8 mouse cellular contexts compared by ENCODE assay signal in the genomic region with DNA sequence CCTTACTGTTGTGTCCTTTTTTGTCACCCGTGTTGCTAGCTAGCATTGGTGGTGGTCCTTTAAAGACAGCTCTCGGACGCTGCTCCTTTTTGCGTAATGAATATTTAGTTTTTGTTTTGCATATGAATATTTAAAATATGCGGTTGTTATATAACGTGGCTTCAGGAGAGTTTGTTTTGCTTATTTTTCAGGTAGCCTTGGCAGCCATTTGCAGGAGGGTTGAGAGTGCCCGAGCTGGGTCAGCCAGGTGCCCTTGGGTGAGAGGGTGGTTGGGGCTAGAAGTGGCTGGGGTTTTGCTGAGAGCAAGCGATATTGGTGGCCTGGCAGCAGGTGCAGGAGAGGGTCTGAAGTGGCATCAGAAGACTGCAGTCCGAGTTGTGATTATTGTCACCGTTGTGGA. TPM values are rescaled to one million over a fixed set of nuclear protein-coding genes. Genes with fewer than 3 reads are reported as not detected.
DNase-seq lines count a peak whose midpoint lies in the region; ATAC-seq and TF ChIP-seq lines count a peak whose summit lies in the region.
"Had no signal": no experiment of that assay in that cellular context is flagged by ENCODE, and none has a peak within 500 bp of the region (broad histone marks: within the 10 kb centered on the region; RNA-seq: fewer than 3 reads in every experiment).

No protein-coding gene starts in this region.

- H3K9me3 ChIP-seq in MEL (replicated peaks; ENCODE audit: insufficient read depth, low read length) = no peaks in the 10 kb centered on the region
- no peaks in the 10 kb centered on the region for H3K9me3 ChIP-seq in forebrain, embryonic 15.5 days

- H3K36me3 ChIP-seq in MEL (ENCODE audit: control insufficient read depth in 1 of 2, insufficient read depth in 2 of 2, low read length in 2 of 2) = peaks cover 9 to 10% of the 10 kb centered on the region in 2 experiments
- H3K36me3 ChIP-seq in forebrain, embryonic 15.5 days = peaks cover 22% of the 10 kb centered on the region
- H3K36me3 ChIP-seq in small intestine, adult 2 months (ENCODE audit: control insufficient read depth, insufficient read depth, low read length) = peaks cover 12% of the 10 kb centered on the region

- peak overlapping the region; percentile 85 to 87 for H3K4me3 ChIP-seq in MEL (ENCODE audit: control insufficient read depth in 1 of 2, insufficient read depth in 1 of 2, low read depth in 2 of 2, low read length in 2 of 2)
- H3K4me3 ChIP-seq in forebrain, embryonic 15.5 days = peak overlapping the region; percentile 97
- peak overlapping the region; percentile 96 for H3K4me3 ChIP-seq in lung, adult 2 months (replicated peaks; ENCODE audit: extremely low read depth, low read depth, low read length)
- peak overlapping the region; percentile 78 for H3K4me3 ChIP-seq in small intestine, adult 2 months (ENCODE audit: low read depth, low read length)

- no peak for TF ChIP-seq POLR2A in MEL (IDR thresholded peaks at IDR 0.05; ENCODE audit: control insufficient read depth in 1 of 2, insufficient read depth in 1 of 2, low read depth in 1 of 2, low read length in 2 of 2, poor library complexity in 1 of 2)
- TF ChIP-seq POLR2A in lung, adult 2 months (IDR thresholded peaks at IDR 0.05; ENCODE audit: borderline replicate concordance, extremely low read depth, low read depth, low read length) = no peak
- TF ChIP-seq POLR2A in small intestine, adult 2 months (IDR thresholded peaks at IDR 0.05; ENCODE audit: low read depth, low read length) = no peak

- H3K4me1 ChIP-seq in MEL (ENCODE audit: control insufficient read depth in 1 of 2, insufficient read depth in 2 of 2, low read length in 2 of 2) = peaks cover 0 to 3% of the 10 kb centered on the region in 2 experiments; a peak in 2 of 4 replicates
- H3K4me1 ChIP-seq in forebrain, embryonic 15.5 days = peaks cover 17% of the 10 kb centered on the region
- peaks cover 8% of the 10 kb centered on the region for H3K4me1 ChIP-seq in lung, adult 2 months (ENCODE audit: control insufficient read depth, insufficient read depth, low read length)
- peaks cover 2% of the 10 kb centered on the region; the same call in 1 of the 2 replicates for H3K4me1 ChIP-seq in small intestine, adult 2 months (ENCODE audit: control insufficient read depth, insufficient read depth, insufficient read length, low read length)

- H3K79me2 ChIP-seq in MEL (ENCODE audit: control insufficient read depth, insufficient read depth, low read length, poor library complexity) = peaks cover 15% of the 10 kb centered on the region

- H3K27me3 ChIP-seq in MEL (ENCODE audit: control insufficient read depth in 1 of 2, insufficient read depth in 2 of 2, low read length in 2 of 2) = no peaks in the 10 kb centered on the region
- H3K27me3 ChIP-seq in forebrain, embryonic 15.5 days = no peaks in the 10 kb centered on the region
- H3K27me3 ChIP-seq in small intestine, adult 2 months (ENCODE audit: control insufficient read depth, insufficient read depth, low read length) = no peaks in the 10 kb centered on the region

- DNase-seq in MEL (ENCODE audit: low read depth, low spot score) = no peak
- peak; percentile 74 for DNase-seq in kidney, adult 11 months
- peak; percentile 42 for DNase-seq in lung, adult 2 months

- H3K27ac ChIP-seq in MEL (ENCODE audit: control insufficient read depth, low read depth, low read length) = peak overlapping the region; percentile 42
- H3K27ac ChIP-seq in forebrain, embryonic 15.5 days (replicated peaks) = peak overlapping the region; percentile 87; the same call in 1 of the 2 replicates
- H3K27ac ChIP-seq in small intestine, adult 2 months (ENCODE audit: insufficient read depth, low read depth, low read length) = peak overlapping the region; percentile 89

- peak; percentile 8 for ATAC-seq in CD4-positive, CD25-positive, alpha-beta regulatory T cell, adult 4 months
- no peak for ATAC-seq in forebrain, embryonic 15.5 days (replicated peaks)
- ATAC-seq in granulocyte monocyte progenitor cell, adult 5-6 weeks (replicated peaks; ENCODE audit: poor library complexity, severe bottlenecking) = no peak

- H3K9ac ChIP-seq in MEL (ENCODE audit: control insufficient read depth, low read depth, low read length, poor library complexity, severe bottlenecking) = peak overlapping the region; percentile 76
- H3K9ac ChIP-seq in forebrain, embryonic 15.5 days (replicated peaks) = peak overlapping the region; percentile 78

- 0% methylated on average over 10 of the region's 10 CpGs for WGBS in forebrain, embryonic 15.5 days
- 6% methylated on average over 10 of the region's 10 CpGs for WGBS in lung, adult 2 months
- WGBS in small intestine, adult 2 months = 2% methylated on average over 10 of the region's 10 CpGs

- TF ChIP-seq CTCF in MEL (IDR thresholded peaks at IDR 0.05 in 2 of 3, conservative IDR thresholded peaks at IDR 0.05 in 1 of 3; ENCODE audit: control insufficient read depth in 1 of 3, insufficient read depth in 1 of 3, low read depth in 2 of 3, low read length in 3 of 3, poor library complexity in 1 of 3, severe bottlenecking in 1 of 3) = no peak
- no peak for TF ChIP-seq CTCF in lung, adult 2 months (IDR thresholded peaks at IDR 0.05; ENCODE audit: insufficient read depth, low read length)
- TF ChIP-seq CTCF in small intestine, adult 2 months (IDR thresholded peaks at IDR 0.05; ENCODE audit: extremely low read depth, insufficient read length, insufficient replicate concordance, low read depth, low read length) = no peak

- TF ChIP-seq RAD21 in MEL (IDR thresholded peaks at IDR 0.05; ENCODE audit: low read depth, low read length) = no peak

- TF ChIP-seq EP300 in MEL (IDR thresholded peaks at IDR 0.05; ENCODE audit: low read depth in 1 of 2, low read length in 2 of 2) = no peak

- peak overlapping the region; percentile 71 for H3K4me2 ChIP-seq in forebrain, embryonic 15.5 days (replicated peaks)

TF ChIP-seq in MEL, 35 proteins besides CTCF, POLR2A, EP300 and RAD21 (continues in another document):
- TF ChIP-seq ZMIZ1 (IDR thresholded peaks at IDR 0.05; ENCODE audit: low read depth, low read length) = 0 out of 2 replicates have a peak, but pooled peaks have one; percentile 14

RNA-seq across cellular contexts. Expression of a gene that starts 1.9 kb away (rescaled TPM):
- 10 to 100 TPM; 50.5 to 67.6 TPM for polyA plus RNA-seq in CD4-positive, CD25-positive, alpha-beta regulatory T cell, adult 4 months (2017; shearing (Covaris generic))
- 284 and 295 TPM in 2 replicates for total RNA-seq in MEL (2012; rRNA removed)
- 100 to 1,000 TPM; 293 to 320 TPM for polyA plus RNA-seq in MEL (2012; ENCODE audit: insufficient read depth in 1 of 2, insufficient read length in 2 of 2, low read depth in 1 of 2, low replicate concordance in 2 of 2, missing spikeins in 1 of 2)
- polyA plus RNA-seq in forebrain, embryonic 15.5 days (2015; fragmentation: Nextera tagmentation; extraction: Ambion mirVana) = 113 and 121 TPM in 2 replicates
- polyA plus RNA-seq in lung, adult 2 months (2012; rRNA removed) = 285 and 325 TPM in 2 replicates
- 511 and 521 TPM in 2 replicates for polyA plus RNA-seq in small intestine, adult 2 months (2012; rRNA removed)
- total RNA-seq in granulocyte monocyte progenitor cell, adult 5-6 weeks (2014; fragmentation: Nextera tagmentation) = 53.7 and 64.0 TPM in 2 replicates
- 79.6 and 99.7 TPM in 2 replicates for total RNA-seq in granulocyte monocyte progenitor cell, adult 5-6 weeks (2017)

RNA-seq across cellular contexts. Expression of a gene that starts 14.6 kb away (rescaled TPM):
- polyA plus RNA-seq in CD4-positive, CD25-positive, alpha-beta regulatory T cell, adult 4 months (2017; shearing (Covaris generic)) = 100 to 1,000 TPM in 1 of 2 experiments, 10 to 100 TPM in 1; 97.3 to 149 TPM
- 61.1 and 63.5 TPM in 2 replicates for total RNA-seq in MEL (2012; rRNA removed)
- polyA plus RNA-seq in MEL (2012; ENCODE audit: insufficient read depth in 1 of 2, insufficient read length in 2 of 2, low read depth in 1 of 2, low replicate concordance in 2 of 2, missing spikeins in 1 of 2) = 10 to 100 TPM in 1 of 2 experiments, not detected in 1; 74.0 TPM
- 157 and 161 TPM in 2 replicates for polyA plus RNA-seq in forebrain, embryonic 15.5 days (2015; fragmentation: Nextera tagmentation; extraction: Ambion mirVana)
- polyA plus RNA-seq in lung, adult 2 months (2012; rRNA removed) = 16.1 and 19.4 TPM in 2 replicates
- 4.5 and 11.0 TPM in 2 replicates for polyA plus RNA-seq in small intestine, adult 2 months (2012; rRNA removed)
- 82.6 and 83.4 TPM in 2 replicates for total RNA-seq in granulocyte monocyte progenitor cell, adult 5-6 weeks (2014; fragmentation: Nextera tagmentation)
- 208 and 223 TPM in 2 replicates for total RNA-seq in granulocyte monocyte progenitor cell, adult 5-6 weeks (2017)

RNA-seq across cellular contexts. Expression of a gene that starts 43.6 kb away (rescaled TPM):
- not detected for polyA plus RNA-seq in CD4-positive, CD25-positive, alpha-beta regulatory T cell, adult 4 months (2017; shearing (Covaris generic))
- total RNA-seq in MEL (2012; rRNA removed) = 0.12 TPM in 1 of 2 replicates, not detected in the other
- polyA plus RNA-seq in MEL (2012; ENCODE audit: insufficient read depth in 1 of 2, insufficient read length in 2 of 2, low read depth in 1 of 2, low replicate concordance in 2 of 2, missing spikeins in 1 of 2) = under 1 TPM in 1 of 2 experiments, not detected in 1; 0.08 TPM
- polyA plus RNA-seq in forebrain, embryonic 15.5 days (2015; fragmentation: Nextera tagmentation; extraction: Ambion mirVana) = 0.32 TPM in 1 of 2 replicates, not detected in the other
- polyA plus RNA-seq in lung, adult 2 months (2012; rRNA removed) = not detected in 2 replicates
- polyA plus RNA-seq in small intestine, adult 2 months (2012; rRNA removed) = 0.76 and 1.1 TPM in 2 replicates
- not detected in 2 replicates for total RNA-seq in granulocyte monocyte progenitor cell, adult 5-6 weeks (2014; fragmentation: Nextera tagmentation)
- total RNA-seq in granulocyte monocyte progenitor cell, adult 5-6 weeks (2017) = 0.21 and 1.6 TPM in 2 replicates
- total RNA-seq: hematopoietic stem cell, adult 5-6 weeks had no signal

RNA-seq across cellular contexts. Expression of a gene that starts 48.0 kb away (rescaled TPM):
- polyA plus RNA-seq in CD4-positive, CD25-positive, alpha-beta regulatory T cell, adult 4 months (2017; shearing (Covaris generic)) = 10 to 100 TPM; 53.6 to 68.3 TPM
- total RNA-seq in MEL (2012; rRNA removed) = 54.9 and 60.1 TPM in 2 replicates
- 10 to 100 TPM in 1 of 2 experiments, not detected in 1; 33.8 TPM for polyA plus RNA-seq in MEL (2012; ENCODE audit: insufficient read depth in 1 of 2, insufficient read length in 2 of 2, low read depth in 1 of 2, low replicate concordance in 2 of 2, missing spikeins in 1 of 2)
- 323 TPM in 2 replicates for polyA plus RNA-seq in forebrain, embryonic 15.5 days (2015; fragmentation: Nextera tagmentation; extraction: Ambion mirVana)
- polyA plus RNA-seq in lung, adult 2 months (2012; rRNA removed) = 13.0 and 19.4 TPM in 2 replicates
- 5.3 and 7.9 TPM in 2 replicates for polyA plus RNA-seq in small intestine, adult 2 months (2012; rRNA removed)
- total RNA-seq in granulocyte monocyte progenitor cell, adult 5-6 weeks (2014; fragmentation: Nextera tagmentation) = 21.4 and 22.9 TPM in 2 replicates
- total RNA-seq in granulocyte monocyte progenitor cell, adult 5-6 weeks (2017) = 20.6 and 21.4 TPM in 2 replicates

RNA-seq across cellular contexts. Expression of a gene that starts 52.4 kb away (rescaled TPM):
- polyA plus RNA-seq in CD4-positive, CD25-positive, alpha-beta regulatory T cell, adult 4 months (2017; shearing (Covaris generic)) = not detected
- total RNA-seq in MEL (2012; rRNA removed) = not detected in 2 replicates
- polyA plus RNA-seq in MEL (2012; ENCODE audit: insufficient read depth in 1 of 2, insufficient read length in 2 of 2, low read depth in 1 of 2, low replicate concordance in 2 of 2, missing spikeins in 1 of 2) = under 1 TPM in 1 of 2 experiments, not detected in 1; 0.06 TPM
- 0.08 TPM in 1 of 2 replicates, not detected in the other for polyA plus RNA-seq in forebrain, embryonic 15.5 days (2015; fragmentation: Nextera tagmentation; extraction: Ambion mirVana)
- polyA plus RNA-seq in lung, adult 2 months (2012; rRNA removed) = 0.07 and 0.13 TPM in 2 replicates
- not detected in 2 replicates for polyA plus RNA-seq in small intestine, adult 2 months (2012; rRNA removed)
- total RNA-seq in granulocyte monocyte progenitor cell, adult 5-6 weeks (2014; fragmentation: Nextera tagmentation) = not detected in 2 replicates
- total RNA-seq in granulocyte monocyte progenitor cell, adult 5-6 weeks (2017) = not detected in 2 replicates
- total RNA-seq: hematopoietic stem cell, adult 5-6 weeks had no signal
